Mouse (Mus musculus) hindbrain, embryonic 16.5 days (tissue): ENCODE results near the gene Fgf2. TPM values are rescaled to one million over a fixed set of nuclear protein-coding genes. Genes with fewer than 3 reads are reported as not detected.

Source experiments
- ATAC-seq: fragments of 200-750 bp; cut with Nextera tagmentation; 2 replicates; pipeline ENCODE4 v1.8.0; 2017; ENCODE audit warnings: moderate TSS enrichment, moderate library complexity
- H3K27ac ChIP-seq: fragments of 300-500 bp; sonication (generic); 2 replicates; pipeline ENCODE4 v1.5.1; 2014; ENCODE audit warnings: low read depth, mild to moderate bottlenecking, control low read depth, low read length, moderate library complexity
- H3K27me3 ChIP-seq: fragments of 300-500 bp; sonication (generic); replicated peaks from 2 replicates; pipeline ENCODE4 v1.6.1; 2014; ENCODE audit warnings: low read length; ENCODE audit not compliant: control insufficient read depth, insufficient read depth
- H3K36me3 ChIP-seq: fragments of 300-500 bp; sonication (generic); 2 replicates; pipeline ENCODE4 v1.6.1; 2014; ENCODE audit warnings: mild to moderate bottlenecking, low read length, moderate library complexity, mixed read lengths; ENCODE audit not compliant: control insufficient read depth, insufficient read depth
- H3K4me1 ChIP-seq: fragments of 300-500 bp; sonication (generic); 2 replicates; pipeline ENCODE4 v1.6.1; 2014; ENCODE audit warnings: low read depth, low read length; ENCODE audit not compliant: control insufficient read depth, insufficient read depth
- H3K4me2 ChIP-seq: fragments of 300-500 bp; sonication (generic); 2 replicates; pipeline ENCODE4 v1.6.1; 2014; ENCODE audit warnings: mild to moderate bottlenecking, low read length, control low read depth, moderate library complexity
- H3K4me3 ChIP-seq: fragments of 300-500 bp; sonication (generic); 2 replicates; pipeline ENCODE4 v1.5.1; 2014; ENCODE audit warnings: mild to moderate bottlenecking, low read length, control low read depth, moderate library complexity
- H3K9ac ChIP-seq: fragments of 300-500 bp; sonication (generic); 2 replicates; pipeline ENCODE4 v1.6.1; 2014; ENCODE audit warnings: low read depth, mild to moderate bottlenecking, control low read depth, low read length, moderate library complexity
- H3K9me3 ChIP-seq: fragments of 300-500 bp; sonication (generic); 2 replicates; pipeline ENCODE4 v1.6.1; 2014; ENCODE audit warnings: mild to moderate bottlenecking, low read length, moderate library complexity; ENCODE audit not compliant: control insufficient read depth
- WGBS: fragments of 180-500 bp; shearing (Covaris S2); extraction: QIAGEN DNeasy Blood & Tissue Kit; methylation state at CpG from one replicate; pipeline ENCODE4 v1.1.7; 2014; 5-methylcytosine and 5-hydroxymethylcytosine counted together
- polyA plus RNA-seq: library from polyadenylated mRNA; unstranded; fragments of >200 nt; fragmentation: Nextera tagmentation; extraction: Ambion mirVana; gene quantifications from 2 replicates; pipeline ENCODE4 v1.2.1, GENCODE M21; 2015

Fgf2 gene
- polyA plus RNA-seq, 1 experiment from 2014 or later: 0.55 TPM

GRCm38 (mm10) chr3:37455992-37456391, 107.8 kb downstream of the Fgf2 start:
- H3K4me2 ChIP-seq: no peak overlapping the region
- H3K4me1 ChIP-seq: no peaks in the 10 kb centered on the region
- ATAC-seq: no peak
- WGBS: 100% methylated on average over 1 of the region's 1 CpGs
- H3K9ac ChIP-seq: no peak overlapping the region
- H3K27me3 ChIP-seq: no peaks in the 10 kb centered on the region
- H3K27ac ChIP-seq: no peak overlapping the region
- no peaks in the 10 kb centered on the region for H3K9me3 ChIP-seq
- no peak overlapping the region for H3K4me3 ChIP-seq
- no peaks in the 10 kb centered on the region for H3K36me3 ChIP-seq

Other genes with a start within 250 kb of the Fgf2 start
- gene Il2, start 222.4 kb upstream of the Fgf2 start, polyA plus RNA-seq: 0.24 TPM in 1 of 2 replicates, not detected in the other
- not detected in 2 replicates for gene Il21, start 115.7 kb upstream of the Fgf2 start, polyA plus RNA-seq
- 5.1 and 5.2 TPM in 2 replicates for gene Bbs12, start 35.8 kb upstream of the Fgf2 start, polyA plus RNA-seq
- gene Cetn4, start 35.6 kb upstream of the Fgf2 start, polyA plus RNA-seq: 2.5 and 3.3 TPM in 2 replicates
- gene Spata5, start 71.5 kb downstream of the Fgf2 start, polyA plus RNA-seq: 27.5 and 29.5 TPM in 2 replicates
- 6.9 and 7.8 TPM in 2 replicates for gene Nudt6, start 71.9 kb downstream of the Fgf2 start, polyA plus RNA-seq